Mouse (Mus musculus) thymus, adult 2 months (tissue): Measurements from ENCODE around the gene Nxnl1.

ENCODE experiments used
- CTCF ChIP-seq: fragments of 200-500 bp; IDR thresholded peaks from 2 replicates; pipeline ENCODE4 v1.5.1; 2012; ENCODE audit warnings: mild to moderate bottlenecking, control low read depth, low read length, moderate library complexity, borderline replicate concordance; ENCODE audit not compliant: control insufficient read depth, poor library complexity, insufficient read depth; ENCODE audit errors: extremely low read depth
- POLR2A ChIP-seq: fragments of 200-500 bp; IDR thresholded peaks from 2 replicates; pipeline ENCODE4 v1.6.1; 2012; ENCODE audit warnings: mild to moderate bottlenecking, low read length, control low read depth, moderate library complexity; ENCODE audit not compliant: control insufficient read depth, poor library complexity, insufficient read depth; ENCODE audit errors: extremely low read depth

GRCm38 (mm10) chr8:71586891-71587290, 20.5 kb upstream of the Nxnl1 start:
- no peak for TF ChIP-seq POLR2A
- no peak for TF ChIP-seq CTCF
